Mouse (Mus musculus): ENCODE measurements around the gene Tdrd6. TPM values are rescaled to one million over a fixed set of nuclear protein-coding genes. Genes with fewer than 3 reads are reported as not detected.
A peak's percentile ranks its signal among the peaks of the same experiment; 100 is the strongest.

The Tdrd6 gene
- total RNA-seq (2022): not detected

DNA sequence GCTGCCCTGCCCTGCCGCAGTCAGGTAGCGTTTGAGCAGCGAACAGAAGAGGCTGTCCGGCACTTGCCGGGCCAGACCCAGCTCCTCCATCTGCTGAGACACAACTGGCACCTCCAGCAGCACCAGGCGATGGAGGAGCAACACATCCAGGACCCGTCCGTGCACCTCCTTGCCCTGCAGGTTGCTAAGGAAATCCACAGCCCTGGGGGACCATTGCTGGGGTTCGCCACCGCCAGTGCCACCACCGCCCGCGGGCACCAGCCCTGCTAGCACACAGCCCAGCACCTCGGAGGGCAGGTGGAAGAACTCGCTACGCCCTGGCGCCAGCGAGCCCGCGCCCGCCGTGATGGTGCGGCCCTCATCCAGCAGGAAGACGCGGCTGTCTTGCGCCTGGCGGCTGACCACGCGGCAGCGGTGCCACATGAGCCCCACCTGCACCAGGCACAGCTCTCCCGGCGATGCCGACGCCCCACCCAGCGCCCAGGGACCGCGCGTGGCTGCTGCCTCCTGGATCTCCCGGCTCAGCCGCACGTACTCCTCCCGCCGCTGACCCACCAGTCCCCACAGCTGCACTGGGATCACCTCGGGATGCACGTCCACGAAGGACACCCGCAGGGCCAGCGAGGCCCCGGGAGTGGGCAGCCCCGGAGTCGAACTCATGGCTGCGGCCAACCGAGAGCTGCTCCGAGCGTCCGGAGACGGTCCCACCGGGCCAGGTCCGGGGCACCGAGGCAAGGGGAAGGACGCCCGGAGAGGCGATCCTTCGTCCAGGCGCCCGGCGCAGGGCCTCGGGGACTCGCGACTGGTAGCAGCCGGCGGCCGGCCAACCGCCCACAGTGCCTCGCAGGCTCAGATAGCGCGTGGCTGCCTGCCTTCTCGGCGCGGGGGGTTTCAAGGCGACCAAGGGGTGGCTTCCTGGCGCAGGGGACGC, at the start of gene Tdrd6:
Gene Tdrd6 (minus strand): TSS at position 804 of the 931 bp plus-strand sequence.
- no peak for DNase-seq

- no peak for DNase-seq
These were observed 47.2 kb upstream of the Tdrd6 start for GRCm38 (mm10) chr17:43677317-43677716.

GRCm38 (mm10) chr17:43676241-43676640, 46.1 kb upstream of the Tdrd6 start:
- DNase-seq: no peak

DNA sequence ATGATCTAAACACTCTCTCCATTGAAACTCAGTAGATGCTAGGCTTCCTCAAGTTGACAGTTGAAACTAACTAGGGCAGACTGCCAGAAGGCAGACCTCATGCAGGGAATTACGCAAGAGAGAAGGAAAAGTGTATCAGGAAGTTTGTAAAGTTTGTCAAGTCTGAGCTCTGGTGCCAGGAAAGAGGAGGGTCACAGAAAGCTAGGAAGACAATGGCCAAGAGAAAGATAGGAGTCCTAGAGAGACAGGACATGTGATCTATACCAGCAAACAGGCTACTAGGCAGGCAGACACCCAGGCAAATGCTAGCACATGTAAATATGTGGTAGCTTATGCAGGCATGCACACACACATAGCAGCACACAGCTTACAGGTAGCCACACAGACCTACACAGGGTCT, 45.1 kb upstream of the Tdrd6 start:
- DNase-seq: no peak

DNA sequence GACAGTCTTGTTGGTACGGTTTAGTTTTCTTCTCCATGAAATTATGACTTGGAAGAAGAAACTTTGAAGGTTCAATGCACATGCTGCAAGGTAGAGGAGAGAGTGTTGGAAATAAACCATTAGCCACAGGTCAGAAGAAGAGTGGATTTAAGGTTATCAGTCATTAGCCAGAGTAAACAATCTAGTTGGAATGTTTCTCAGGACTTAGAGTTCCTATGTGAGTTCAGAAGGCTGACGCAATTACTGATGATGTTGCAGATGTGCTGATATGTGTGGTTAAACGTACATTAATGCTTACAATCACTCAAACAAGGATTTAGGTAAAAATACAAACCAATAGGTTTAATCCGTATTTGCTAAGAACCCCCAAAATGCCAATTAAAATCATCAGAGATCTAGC, 41.8 kb upstream of the Tdrd6 start:
- no peak for DNase-seq

DNA sequence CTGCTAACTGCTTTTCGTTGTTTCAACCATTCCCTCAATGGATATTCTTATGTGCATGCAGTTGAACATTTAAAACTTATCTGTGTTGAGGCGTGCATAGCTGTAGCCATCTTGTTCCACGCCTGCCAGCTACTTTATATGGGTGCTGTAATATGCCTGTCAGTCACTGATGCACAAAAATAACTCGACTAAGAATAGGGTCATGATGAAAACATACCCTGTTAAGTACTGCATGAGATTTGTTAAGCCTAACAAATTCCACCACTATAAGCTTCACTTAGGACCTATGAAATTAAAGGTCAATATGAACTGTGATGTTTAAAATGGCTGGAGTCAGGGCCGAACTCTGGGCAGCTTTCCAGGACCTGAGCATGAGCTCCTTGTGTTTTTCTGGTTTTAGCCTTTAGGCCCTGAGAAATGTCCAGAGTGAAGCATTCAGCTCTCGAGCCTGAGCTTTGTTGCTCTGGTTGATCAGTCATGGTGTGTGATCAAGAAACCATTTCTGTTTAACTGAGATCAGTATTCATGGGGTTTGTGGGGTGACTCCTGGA, 39.1 kb upstream of the Tdrd6 start:
- no peak for DNase-seq

GRCm38 (mm10) chr17:43667290-43667843, 37.3 kb upstream of the Tdrd6 start, which contains the start of gene Cyp39a1:
Cyp39a1 (plus strand) TSS chr17:43667425.
- no peak for DNase-seq

DNA sequence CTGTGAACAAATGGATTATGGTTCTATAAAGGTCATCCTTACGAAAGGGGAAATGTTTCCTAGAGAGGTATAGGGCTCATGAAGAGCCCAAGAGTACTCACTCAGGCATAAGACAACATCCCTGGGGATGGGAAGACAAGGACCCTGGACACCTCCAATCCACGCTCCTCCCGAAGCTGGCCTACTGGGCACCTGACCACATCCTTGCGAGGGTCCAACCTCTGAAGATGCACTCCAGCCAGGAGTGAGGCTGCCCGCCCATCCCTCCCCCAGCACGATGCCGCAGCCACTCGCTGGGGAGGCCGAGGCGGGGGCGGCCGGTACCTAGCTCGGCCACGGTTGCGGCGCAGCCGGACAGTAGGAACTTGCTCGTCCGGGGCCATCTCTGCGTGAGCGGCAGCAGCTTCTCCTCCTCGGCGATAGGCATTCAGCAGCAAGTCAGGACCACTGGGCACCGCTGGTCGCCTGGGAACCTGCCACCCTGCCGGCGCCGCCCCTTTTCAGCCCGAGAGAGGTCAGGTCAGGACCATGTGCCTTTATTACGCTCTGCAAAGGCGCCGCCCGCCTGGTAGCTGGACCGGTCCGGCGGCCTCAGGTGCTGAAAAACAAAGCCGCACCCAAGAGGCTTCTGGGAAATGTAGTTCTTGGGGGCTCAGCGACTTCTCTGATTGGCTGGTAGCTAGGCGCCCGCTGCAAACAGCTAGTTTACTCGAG, 36.6 kb upstream of the Tdrd6 start, which contains the start of gene Slc25a27:
Gene Slc25a27 (minus strand): TSS at position 639 of the 714 bp plus-strand sequence.
- DNase-seq: peak; percentile 90

GRCm38 (mm10) chr17:43651314-43652046, 21.4 kb upstream of the Tdrd6 start:
- no peak for DNase-seq

DNA sequence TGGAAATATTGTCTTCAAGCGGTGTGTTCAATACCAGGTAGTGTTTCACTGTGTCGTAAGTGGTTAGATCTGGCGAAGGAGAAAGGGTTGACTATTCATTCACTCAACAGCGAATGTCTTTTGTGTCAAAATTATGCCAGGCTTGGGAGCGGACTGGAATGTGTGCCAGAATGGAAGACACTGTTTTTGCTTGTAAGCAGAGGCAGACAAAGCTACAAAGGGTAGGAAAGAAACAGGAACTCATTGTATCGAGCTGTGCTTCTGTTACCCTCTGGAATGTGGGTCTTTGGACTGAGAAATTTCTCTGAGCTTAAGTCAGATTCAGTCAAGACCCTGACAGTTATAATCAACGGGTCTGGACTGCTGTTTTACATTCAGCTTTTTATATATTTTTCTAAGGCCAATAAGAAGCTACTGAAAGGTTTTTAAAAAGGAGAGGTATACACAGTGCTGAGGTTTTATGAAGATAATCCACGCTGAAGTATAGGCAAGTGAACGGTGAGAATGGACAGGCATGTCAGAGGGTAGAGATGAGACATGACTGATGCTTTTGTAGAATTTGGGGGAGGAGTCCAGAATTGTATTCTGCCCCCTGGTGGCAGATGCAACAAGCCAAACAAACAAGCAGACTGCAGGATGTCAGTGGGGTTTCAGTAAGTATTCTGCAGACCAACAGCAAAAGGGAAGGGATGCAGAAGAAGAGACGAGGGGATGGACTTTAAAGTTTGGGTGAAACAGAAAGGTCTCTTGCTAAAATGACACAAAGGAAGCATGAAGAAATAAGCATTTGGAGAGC, 19.7 kb upstream of the Tdrd6 start:
- DNase-seq: no peak

DNA sequence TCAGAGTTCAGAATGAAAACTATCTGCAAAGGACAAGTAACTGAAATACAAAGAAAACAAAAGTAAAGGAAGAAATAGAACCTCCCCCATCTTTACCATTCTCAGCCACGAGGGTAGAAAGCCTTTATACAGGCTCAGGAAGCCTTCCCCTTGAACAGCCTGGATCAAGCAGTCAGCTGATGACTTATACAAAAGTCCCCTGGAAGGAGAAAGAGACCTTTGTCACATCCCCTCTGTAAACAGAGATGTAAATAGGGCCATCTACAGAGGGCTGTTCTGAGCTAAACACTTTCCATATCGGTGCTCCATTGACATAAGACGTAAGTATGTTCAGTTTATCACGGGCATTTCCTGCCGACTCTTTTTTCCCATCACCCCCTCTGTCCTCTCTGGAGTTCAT, 16.8 kb upstream of the Tdrd6 start:
- no peak for DNase-seq

GRCm38 (mm10) chr17:43645136-43645535, 15.0 kb upstream of the Tdrd6 start:
- no peak for DNase-seq

DNA sequence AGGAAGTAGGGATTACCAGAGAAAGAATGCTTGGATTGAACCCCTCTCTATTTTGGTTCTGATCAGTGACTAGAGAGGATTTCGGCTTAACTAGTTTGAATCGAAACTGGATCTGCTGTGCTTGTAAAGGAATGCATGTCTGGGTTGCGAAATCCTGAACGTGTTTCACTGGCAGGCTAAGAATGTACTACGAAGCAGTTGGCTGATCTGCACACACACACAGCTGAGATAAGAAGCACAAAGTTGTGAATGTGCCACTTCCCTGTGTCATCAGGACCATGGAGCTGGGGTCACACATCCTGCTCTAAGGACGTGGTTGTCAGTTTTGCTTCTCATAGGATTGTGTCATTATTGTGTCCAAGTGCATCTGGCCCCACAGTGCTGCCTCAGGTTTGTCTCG, 14.3 kb upstream of the Tdrd6 start:
- no peak for DNase-seq

DNA sequence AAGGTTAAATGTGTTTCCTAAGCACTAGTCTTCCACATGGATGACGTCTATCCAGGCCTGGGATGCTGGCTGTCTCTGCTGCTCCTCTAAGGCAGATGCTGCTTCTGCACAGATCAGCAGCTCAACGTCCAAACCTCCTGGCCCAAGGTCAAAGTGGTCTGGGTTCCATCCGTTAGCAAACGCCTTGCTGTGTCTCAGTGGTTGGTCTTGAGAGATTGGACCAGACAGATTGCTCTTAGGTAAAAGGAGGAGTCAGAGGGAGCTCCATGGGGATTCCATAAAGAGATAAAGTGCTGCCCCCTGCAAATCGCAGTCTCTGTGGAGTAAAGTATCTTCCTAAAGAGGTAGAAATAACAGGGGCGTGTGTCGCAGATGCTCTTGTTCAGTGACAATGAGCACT, 13.1 kb upstream of the Tdrd6 start:
- DNase-seq: no peak

DNA sequence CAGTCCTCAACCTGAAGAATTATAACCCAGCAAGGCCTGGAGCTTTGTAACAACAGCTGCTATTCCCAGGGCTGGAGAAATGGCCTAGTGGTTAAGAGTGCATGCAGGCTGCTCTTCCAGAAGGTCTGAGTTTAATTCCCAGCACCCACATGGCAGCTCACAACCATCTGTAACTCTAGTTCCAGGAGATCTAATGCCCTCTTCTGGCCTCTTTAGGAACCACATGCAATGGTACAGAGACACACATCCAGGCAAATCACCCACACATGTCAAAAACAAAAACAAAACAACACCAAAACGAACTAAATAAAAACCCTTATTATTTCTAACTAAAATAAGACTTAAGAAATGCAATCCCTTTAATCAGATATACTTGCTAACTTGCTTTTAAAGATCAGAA, 10.7 kb upstream of the Tdrd6 start:
- no peak for DNase-seq

- no peak for DNase-seq
These were observed 7.0 kb upstream of the Tdrd6 start for GRCm38 (mm10) chr17:43637146-43637545.

GRCm38 (mm10) chr17:43630427-43630760, 295 bp upstream of the Tdrd6 start:
- DNase-seq: no peak

GRCm38 (mm10) chr17:43629026-43629495, 1.0 kb downstream of the Tdrd6 start:
- DNase-seq: no peak

DNA sequence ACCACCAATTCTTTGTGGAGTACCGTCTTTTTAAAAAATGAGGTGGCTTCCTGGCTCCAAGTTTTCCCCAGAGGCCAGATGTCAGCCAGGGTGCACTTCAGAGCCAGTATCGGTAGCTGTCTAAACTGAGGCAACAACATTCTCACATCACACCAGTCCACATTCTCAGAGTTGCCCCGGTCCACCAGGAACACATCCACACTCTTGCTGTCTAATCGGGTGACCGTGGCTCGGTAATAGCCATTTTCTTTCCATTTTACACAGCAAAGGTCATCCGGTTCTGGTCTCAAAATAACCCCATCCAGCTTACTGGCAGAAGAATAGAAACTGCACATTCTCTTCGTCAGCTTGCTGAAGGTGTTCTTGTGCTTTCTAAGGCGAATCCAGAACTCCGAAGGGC, 1.9 kb downstream of the Tdrd6 start:
- DNase-seq: no peak

- no peak for DNase-seq
These were observed 8.0 kb downstream of the Tdrd6 start for GRCm38 (mm10) chr17:43622076-43622475.

GRCm38 (mm10) chr17:43619156-43619555, 10.9 kb downstream of the Tdrd6 start:
- no peak for DNase-seq

All from adrenal gland, adult 8-10 months (tissue).